Mouse (Mus musculus): ENCODE data around the gene 6030468B19Rik. TPM values are rescaled to one million over a fixed set of nuclear protein-coding genes. Genes with fewer than 3 reads are reported as not detected.
"Not testable (repeated sequence)": the region's sequence is repeated elsewhere in the genome, so short reads cannot be mapped to it uniquely, and the experiment has no call there.

6030468B19Rik gene
- total RNA-seq, 2 experiments from 2014 or later: not detected

GRCm38 (mm10) chr11:117825333-117826101 is 28.1 kb downstream of the 6030468B19Rik start, which contains the start of the genes Afmid and Tk1:
Gene Afmid (plus strand): TSS chr11:117825924.
Gene Tk1 (minus strand): TSS chr11:117826092.
- peak; percentile 73 for DNase-seq
- intact Hi-C loops (cut with DNase I; ENCODE audit: low total_unique reads): loop anchor here (2.0 kb wide), 1 partner anchor 35 kb away; no protein-coding TSS in a partner anchor

GRCm38 (mm10) chr11:117826164-117826563 is 28.7 kb downstream of the 6030468B19Rik start:
- intact Hi-C loops (cut with DNase I; ENCODE audit: low total_unique reads): no loop called here
- DNase-seq: no peak

GRCm38 (mm10) chr11:117826916-117827315 is 29.5 kb downstream of the 6030468B19Rik start:
- DNase-seq: no peak
- intact Hi-C loops (cut with DNase I; ENCODE audit: low total_unique reads): no loop called here

GRCm38 (mm10) chr11:117827386-117827785 is 29.9 kb downstream of the 6030468B19Rik start:
- DNase-seq: no peak
- intact Hi-C loops (cut with DNase I; ENCODE audit: low total_unique reads): no loop called here

GRCm38 (mm10) chr11:117828149-117828887 is 30.9 kb downstream of the 6030468B19Rik start:
- peak; percentile 38 for DNase-seq
- intact Hi-C loops (cut with DNase I; ENCODE audit: low total_unique reads): no loop called here

- DNase-seq: peak; percentile 50
- intact Hi-C loops (cut with DNase I; ENCODE audit: low total_unique reads): no loop called here
Measured at GRCm38 (mm10) chr11:117828888-117829604, 31.6 kb downstream of the 6030468B19Rik start.

GRCm38 (mm10) chr11:117829671-117830215 is 32.3 kb downstream of the 6030468B19Rik start:
- DNase-seq: peak; percentile 35
- intact Hi-C loops (cut with DNase I; ENCODE audit: low total_unique reads): no loop called here

- DNase-seq: no peak
- intact Hi-C loops (cut with DNase I; ENCODE audit: low total_unique reads): no loop called here
Measured at GRCm38 (mm10) chr11:117830401-117830800, 32.9 kb downstream of the 6030468B19Rik start.

GRCm38 (mm10) chr11:117832086-117832969 is 34.9 kb downstream of the 6030468B19Rik start:
- intact Hi-C loops (cut with DNase I; ENCODE audit: low total_unique reads): no loop called here
- DNase-seq: peak; percentile 83

- DNase-seq; intact Hi-C loops (cut with DNase I; ENCODE audit: low total_unique reads): not testable (repeated sequence)
Measured at GRCm38 (mm10) chr11:117833509-117833908, 36.0 kb downstream of the 6030468B19Rik start.

- no peak for DNase-seq
- intact Hi-C loops (cut with DNase I; ENCODE audit: low total_unique reads): no loop called here
Measured at GRCm38 (mm10) chr11:117834086-117834485, 36.6 kb downstream of the 6030468B19Rik start.

- intact Hi-C loops (cut with DNase I; ENCODE audit: low total_unique reads): no loop called here
- peak; percentile 30 for DNase-seq
Measured at GRCm38 (mm10) chr11:117836306-117836705, 38.8 kb downstream of the 6030468B19Rik start.

- intact Hi-C loops (cut with DNase I; ENCODE audit: low total_unique reads): no loop called here
- no peak for DNase-seq
Measured at GRCm38 (mm10) chr11:117838572-117838971, 41.1 kb downstream of the 6030468B19Rik start.

GRCm38 (mm10) chr11:117839021-117839420 is 41.6 kb downstream of the 6030468B19Rik start:
- no peak for DNase-seq

GRCm38 (mm10) chr11:117840910-117841309 is 43.5 kb downstream of the 6030468B19Rik start:
- DNase-seq: no peak

More at GRCm38 (mm10) chr11:117839021-117839420, 41.6 kb downstream of the 6030468B19Rik start:
- intact Hi-C loops (cut with DNase I; ENCODE audit: low total_unique reads): no loop called here

GRCm38 (mm10) chr11:117843434-117843833 is 46.0 kb downstream of the 6030468B19Rik start:
- no peak for DNase-seq
- intact Hi-C loops (cut with DNase I; ENCODE audit: low total_unique reads): no loop called here

More at GRCm38 (mm10) chr11:117840910-117841309, 43.5 kb downstream of the 6030468B19Rik start:
- intact Hi-C loops (cut with DNase I; ENCODE audit: low total_unique reads): no loop called here

- intact Hi-C loops (cut with DNase I; ENCODE audit: low total_unique reads): no loop called here
- DNase-seq: no peak
Measured at GRCm38 (mm10) chr11:117844997-117845396, 47.5 kb downstream of the 6030468B19Rik start.

GRCm38 (mm10) chr11:117845651-117846050 is 48.2 kb downstream of the 6030468B19Rik start:
- intact Hi-C loops (cut with DNase I; ENCODE audit: low total_unique reads): no loop called here
- DNase-seq: no peak
